Mouse (Mus musculus) midbrain, embryonic 13.5 days (tissue): ENCODE results near the gene Frmd5. TPM values are rescaled to one million over a fixed set of nuclear protein-coding genes. Genes with fewer than 3 reads are reported as not detected.

Experiments used
- ATAC-seq: fragments of 200-750 bp; cut with Nextera tagmentation; 2 replicates; pipeline ENCODE4 v1.8.0; 2017; ENCODE audit warnings: mild to moderate bottlenecking, moderate TSS enrichment, moderate library complexity
- H3K27ac ChIP-seq: fragments of 300-500 bp; sonication (generic); 2 replicates; pipeline ENCODE4 v1.5.1; 2015; ENCODE audit warnings: inconsistent platforms, mild to moderate bottlenecking, moderate library complexity
- H3K27me3 ChIP-seq: fragments of 300-500 bp; sonication (generic); 2 replicates; pipeline ENCODE4 v1.6.1; 2015; ENCODE audit warnings: mild to moderate bottlenecking, inconsistent platforms
- H3K36me3 ChIP-seq: fragments of 300-500 bp; sonication (generic); 2 replicates; pipeline ENCODE4 v1.6.1; 2015; ENCODE audit warnings: mild to moderate bottlenecking, inconsistent platforms
- H3K4me1 ChIP-seq: fragments of 300-500 bp; sonication (generic); replicated peaks from 2 replicates; pipeline ENCODE4 v1.6.1; 2015; ENCODE audit warnings: inconsistent platforms
- H3K4me2 ChIP-seq: fragments of 300-500 bp; sonication (generic); replicated peaks from 2 replicates; pipeline ENCODE4 v1.6.1; 2015; ENCODE audit warnings: moderate library complexity, mild to moderate bottlenecking, inconsistent platforms
- H3K4me3 ChIP-seq: fragments of 300-500 bp; sonication (generic); replicated peaks from 2 replicates; pipeline ENCODE4 v1.5.1; 2015; ENCODE audit warnings: mild to moderate bottlenecking, inconsistent platforms
- H3K9ac ChIP-seq: fragments of 300-500 bp; sonication (generic); replicated peaks from 2 replicates; pipeline ENCODE4 v1.6.1; 2015; ENCODE audit warnings: mild to moderate bottlenecking, inconsistent platforms
- H3K9me3 ChIP-seq: fragments of 300-500 bp; sonication (generic); 2 replicates; pipeline ENCODE4 v1.6.1; 2016; ENCODE audit warnings: mild to moderate bottlenecking, inconsistent platforms
- WGBS: fragments of 180-500 bp; shearing (Covaris S2); methylation state at CpG from one replicate; pipeline ENCODE4 v1.1.7; 2015; 5-methylcytosine and 5-hydroxymethylcytosine counted together
- polyA plus RNA-seq: library from polyadenylated mRNA; unstranded; fragments of >200 nt; fragmentation: Nextera tagmentation; extraction: Ambion mirVana; gene quantifications from 2 replicates; pipeline ENCODE4 v1.2.1, GENCODE M21; 2015

Frmd5 gene
- polyA plus RNA-seq, 1 experiment from 2014 or later: 31.6 TPM

GRCm38 (mm10) chr2:121610008-121610884, 196.6 kb downstream of the Frmd5 start:
- H3K4me1 ChIP-seq: peaks cover 36% of the 10 kb centered on the region
- no peaks in the 10 kb centered on the region for H3K27me3 ChIP-seq
- 0 out of 2 replicates have a peak, but pooled peaks have one; percentile 53 for ATAC-seq
- no peaks in the 10 kb centered on the region for H3K36me3 ChIP-seq
- H3K27ac ChIP-seq: peak overlapping the region; percentile 52
- H3K9ac ChIP-seq: 0 out of 2 replicates have a peak overlapping the region, but pooled peaks have one; percentile 1
- H3K4me2 ChIP-seq: no peak overlapping the region
- 52% methylated on average over 17 of the region's 17 CpGs for WGBS
- no peak overlapping the region for H3K4me3 ChIP-seq
- H3K9me3 ChIP-seq: no peaks in the 10 kb centered on the region

DNA sequence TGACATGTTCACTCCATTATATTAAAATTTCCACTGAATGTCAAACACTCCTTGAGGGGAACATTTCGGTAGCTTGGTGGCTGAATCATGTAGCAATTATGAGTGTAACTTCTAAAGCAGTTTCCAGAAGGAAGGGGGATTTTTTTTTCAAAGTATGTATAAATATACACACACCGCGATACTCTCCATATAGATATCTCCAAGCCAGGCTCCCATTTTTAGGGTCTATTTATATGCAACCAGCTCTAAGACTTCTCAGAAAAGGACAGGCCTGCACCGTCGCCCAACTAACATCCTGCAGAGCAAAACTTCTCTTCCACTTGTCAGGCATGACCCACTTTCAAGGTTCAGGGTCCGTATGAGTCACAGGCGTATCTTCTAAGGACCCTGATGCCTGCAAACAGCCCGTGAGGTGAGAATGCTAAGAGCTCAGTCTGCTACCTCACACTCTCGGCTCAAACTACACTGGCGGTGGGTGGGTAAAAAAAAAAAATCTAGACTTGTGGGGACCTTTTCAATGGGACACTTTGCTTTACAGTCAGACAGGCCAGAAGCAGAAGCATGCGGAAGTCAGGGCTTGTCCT, 197.7 kb downstream of the Frmd5 start:
- Histone ChIP-seq H3K4me2 (no peak overlapping the region), H3K9ac (no peak overlapping the region), H3K9me3 (no peaks in the 10 kb centered on the region), H3K4me1 (peaks cover 36% of the 10 kb centered on the region), H3K4me3 (no peak overlapping the region), H3K27ac (no peak overlapping the region), H3K27me3 (no peaks in the 10 kb centered on the region), H3K36me3 (no peaks in the 10 kb centered on the region)
- 93% methylated on average over 11 of the region's 11 CpGs for WGBS
- ATAC-seq: no peak

DNA sequence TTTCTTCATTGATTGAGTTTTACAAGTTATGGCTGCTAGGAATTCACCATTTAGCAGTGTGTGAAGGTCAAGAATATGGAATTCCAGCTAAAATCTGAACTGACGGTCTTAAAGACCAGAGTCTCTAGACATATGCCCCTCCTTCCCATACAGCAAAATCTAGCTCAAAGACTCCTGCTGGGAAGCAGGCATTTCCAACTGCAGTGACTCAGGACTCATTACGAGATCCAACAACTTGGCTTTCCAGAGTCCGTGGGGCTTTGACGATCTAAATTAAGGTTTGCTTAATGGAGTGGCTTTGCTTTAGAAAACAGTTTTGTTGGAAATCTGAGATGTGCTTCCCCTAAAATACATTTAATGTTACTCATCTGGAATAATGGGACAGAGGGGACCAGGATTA, 204.5 kb downstream of the Frmd5 start:
- ATAC-seq: no peak
- WGBS: 42% methylated on average over 4 of the region's 4 CpGs
- Histone ChIP-seq H3K27ac (no peak overlapping the region), H3K4me1 (0 out of 2 replicates have a peak, but pooled peaks cover 3% of the 10 kb centered on the region), H3K4me3 (no peak overlapping the region), H3K9me3 (no peaks in the 10 kb centered on the region), H3K27me3 (no peaks in the 10 kb centered on the region), H3K9ac (no peak overlapping the region), H3K4me2 (no peak overlapping the region), H3K36me3 (no peaks in the 10 kb centered on the region)

DNA sequence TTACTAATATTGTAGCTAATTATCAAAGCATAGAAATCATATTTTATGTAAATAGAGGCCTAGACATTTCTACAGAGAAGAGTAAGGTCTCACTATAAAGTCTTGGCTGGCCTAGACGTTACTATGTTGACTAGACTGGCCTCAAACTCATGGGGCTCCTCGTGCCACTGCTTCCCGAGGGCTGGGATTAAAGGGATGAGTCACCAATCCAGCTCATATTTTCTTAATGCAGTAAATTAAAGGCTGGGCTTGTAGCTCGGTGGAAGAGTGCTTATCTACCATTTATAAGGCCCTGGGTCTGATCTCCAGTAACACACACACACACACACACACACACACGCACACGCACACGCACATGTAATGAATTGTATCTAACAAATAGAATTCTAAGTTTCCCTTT, 205.3 kb downstream of the Frmd5 start:
- H3K36me3 ChIP-seq: no peaks in the 10 kb centered on the region
- 72% methylated on average over 7 of the region's 7 CpGs for WGBS
- 0 out of 2 replicates have a peak, but pooled peaks cover 3% of the 10 kb centered on the region for H3K4me1 ChIP-seq
- H3K4me2 ChIP-seq: no peak overlapping the region
- no peak overlapping the region for H3K9ac ChIP-seq
- ATAC-seq: no peak
- no peaks in the 10 kb centered on the region for H3K27me3 ChIP-seq
- no peak overlapping the region for H3K4me3 ChIP-seq
- no peaks in the 10 kb centered on the region for H3K9me3 ChIP-seq
- no peak overlapping the region for H3K27ac ChIP-seq

- 88% methylated on average over 8 of the region's 8 CpGs for WGBS
Observed at GRCm38 (mm10) chr2:121600736-121601135, 206.2 kb downstream of the Frmd5 start.

DNA sequence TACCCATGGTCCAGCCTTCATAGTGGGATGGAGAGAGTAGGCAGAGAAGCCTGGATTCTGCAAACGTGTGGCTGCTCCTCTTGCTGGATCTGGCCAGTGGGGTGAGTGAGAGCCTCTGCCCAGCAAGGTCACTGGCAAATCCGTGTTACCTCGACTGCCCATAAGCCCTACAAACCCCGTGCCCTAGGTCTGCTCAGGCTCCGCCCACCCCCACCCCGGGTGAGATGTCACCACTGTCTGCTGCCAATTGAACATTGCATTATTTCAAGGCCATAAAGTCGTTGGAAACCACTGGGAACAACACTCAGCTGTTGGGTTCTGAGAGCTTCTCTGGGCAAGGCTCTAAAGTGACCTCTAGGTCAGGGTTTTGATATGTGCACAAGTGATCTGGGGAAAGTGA, 208.6 kb downstream of the Frmd5 start:
- no peak for ATAC-seq
- 77% methylated on average over 7 of the region's 7 CpGs for WGBS
- Histone ChIP-seq H3K27me3 (no peaks in the 10 kb centered on the region), H3K4me2 (no peak overlapping the region), H3K9ac (no peak overlapping the region), H3K9me3 (no peaks in the 10 kb centered on the region), H3K4me1 (peaks cover 12% of the 10 kb centered on the region; the same call in 1 of the 2 replicates), H3K4me3 (no peak overlapping the region), H3K27ac (no peak overlapping the region), H3K36me3 (no peaks in the 10 kb centered on the region)

More at GRCm38 (mm10) chr2:121600736-121601135, 206.2 kb downstream of the Frmd5 start:
- no peak for ATAC-seq
- Histone ChIP-seq H3K27me3 (no peaks in the 10 kb centered on the region), H3K4me3 (no peak overlapping the region), H3K4me2 (no peak overlapping the region), H3K27ac (no peak overlapping the region), H3K36me3 (no peaks in the 10 kb centered on the region), H3K4me1 (0 out of 2 replicates have a peak, but pooled peaks cover 3% of the 10 kb centered on the region), H3K9ac (no peak overlapping the region), H3K9me3 (no peaks in the 10 kb centered on the region)

DNA sequence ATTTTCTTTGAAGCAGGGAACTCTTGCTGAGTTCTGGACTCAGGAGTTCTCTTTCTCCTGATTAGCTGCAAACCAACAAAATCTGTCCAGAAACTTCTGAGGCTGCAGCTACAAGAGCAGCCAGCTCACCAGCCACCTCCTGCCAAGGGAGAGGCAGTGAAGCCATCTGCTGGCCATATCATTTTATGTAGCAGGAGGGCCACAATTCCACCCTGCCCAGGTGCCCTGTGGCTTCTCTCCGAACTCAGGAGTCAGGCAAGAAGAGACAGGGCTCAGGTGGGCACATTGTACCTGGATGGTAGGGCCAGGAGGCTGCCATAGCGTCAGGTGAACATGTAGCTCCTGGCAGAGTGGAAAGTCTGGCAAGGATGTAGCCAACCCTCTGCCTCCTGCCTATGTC, 210.3 kb downstream of the Frmd5 start:
- no peak overlapping the region for H3K4me2 ChIP-seq
- WGBS: 89% methylated on average over 2 of the region's 2 CpGs
- no peak for ATAC-seq
- H3K4me1 ChIP-seq: peaks cover 9% of the 10 kb centered on the region; the same call in 1 of the 2 replicates
- H3K9ac ChIP-seq: no peak overlapping the region
- no peaks in the 10 kb centered on the region for H3K9me3 ChIP-seq
- H3K27ac ChIP-seq: no peak overlapping the region
- no peaks in the 10 kb centered on the region for H3K27me3 ChIP-seq
- H3K4me3 ChIP-seq: no peak overlapping the region
- H3K36me3 ChIP-seq: no peaks in the 10 kb centered on the region

GRCm38 (mm10) chr2:121594660-121595291, 212.1 kb downstream of the Frmd5 start:
- H3K9me3 ChIP-seq: no peaks in the 10 kb centered on the region
- H3K4me3 ChIP-seq: no peak overlapping the region
- no peak overlapping the region for H3K4me2 ChIP-seq
- no peaks in the 10 kb centered on the region for H3K36me3 ChIP-seq
- no peaks in the 10 kb centered on the region for H3K27me3 ChIP-seq
- no peak overlapping the region for H3K9ac ChIP-seq
- no peak for ATAC-seq
- 70% methylated on average over 8 of the region's 8 CpGs for WGBS
- H3K27ac ChIP-seq: no peak overlapping the region
- H3K4me1 ChIP-seq: peaks cover 9% of the 10 kb centered on the region; the same call in 1 of the 2 replicates

GRCm38 (mm10) chr2:121594131-121594530, 212.8 kb downstream of the Frmd5 start:
- no peak overlapping the region for H3K9ac ChIP-seq
- no peak overlapping the region for H3K4me2 ChIP-seq
- no peak for ATAC-seq
- WGBS: 60% methylated on average over 3 of the region's 3 CpGs
- H3K27ac ChIP-seq: no peak overlapping the region
- H3K9me3 ChIP-seq: no peaks in the 10 kb centered on the region
- no peaks in the 10 kb centered on the region for H3K27me3 ChIP-seq
- peaks cover 9% of the 10 kb centered on the region; the same call in 1 of the 2 replicates for H3K4me1 ChIP-seq
- no peaks in the 10 kb centered on the region for H3K36me3 ChIP-seq
- no peak overlapping the region for H3K4me3 ChIP-seq

DNA sequence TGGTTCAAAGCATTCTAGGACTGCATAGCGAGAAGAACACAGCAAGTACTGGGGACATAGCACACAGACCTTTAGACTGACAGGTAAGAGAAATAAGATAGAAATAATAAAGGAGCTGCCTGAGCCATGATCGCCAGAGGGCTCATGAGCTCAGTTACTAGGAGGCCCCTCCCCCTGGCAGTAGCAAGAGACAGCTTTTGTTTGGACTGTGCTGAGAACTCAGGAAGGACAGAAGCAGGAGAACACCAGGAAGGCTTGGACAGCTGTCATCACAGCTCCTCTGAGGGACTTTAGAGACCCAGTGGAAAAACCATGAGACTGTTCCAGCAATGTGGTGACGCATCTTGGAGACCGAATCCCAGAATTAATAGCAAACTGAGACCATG, 218.6 kb downstream of the Frmd5 start:
- peak overlapping the region; percentile 54 for H3K27ac ChIP-seq
- WGBS: 42% methylated on average over 4 of the region's 4 CpGs
- no peaks in the 10 kb centered on the region for H3K9me3 ChIP-seq
- no peak overlapping the region for H3K4me3 ChIP-seq
- H3K9ac ChIP-seq: peak overlapping the region; percentile 4; the same call in 1 of the 2 replicates
- H3K36me3 ChIP-seq: 0 out of 2 replicates have a peak, but pooled peaks cover 7% of the 10 kb centered on the region
- ATAC-seq: peak; percentile 53; the same call in 1 of the 2 replicates
- H3K4me2 ChIP-seq: no peak overlapping the region
- peaks cover 13% of the 10 kb centered on the region for H3K27me3 ChIP-seq
- peaks cover 17% of the 10 kb centered on the region for H3K4me1 ChIP-seq

DNA sequence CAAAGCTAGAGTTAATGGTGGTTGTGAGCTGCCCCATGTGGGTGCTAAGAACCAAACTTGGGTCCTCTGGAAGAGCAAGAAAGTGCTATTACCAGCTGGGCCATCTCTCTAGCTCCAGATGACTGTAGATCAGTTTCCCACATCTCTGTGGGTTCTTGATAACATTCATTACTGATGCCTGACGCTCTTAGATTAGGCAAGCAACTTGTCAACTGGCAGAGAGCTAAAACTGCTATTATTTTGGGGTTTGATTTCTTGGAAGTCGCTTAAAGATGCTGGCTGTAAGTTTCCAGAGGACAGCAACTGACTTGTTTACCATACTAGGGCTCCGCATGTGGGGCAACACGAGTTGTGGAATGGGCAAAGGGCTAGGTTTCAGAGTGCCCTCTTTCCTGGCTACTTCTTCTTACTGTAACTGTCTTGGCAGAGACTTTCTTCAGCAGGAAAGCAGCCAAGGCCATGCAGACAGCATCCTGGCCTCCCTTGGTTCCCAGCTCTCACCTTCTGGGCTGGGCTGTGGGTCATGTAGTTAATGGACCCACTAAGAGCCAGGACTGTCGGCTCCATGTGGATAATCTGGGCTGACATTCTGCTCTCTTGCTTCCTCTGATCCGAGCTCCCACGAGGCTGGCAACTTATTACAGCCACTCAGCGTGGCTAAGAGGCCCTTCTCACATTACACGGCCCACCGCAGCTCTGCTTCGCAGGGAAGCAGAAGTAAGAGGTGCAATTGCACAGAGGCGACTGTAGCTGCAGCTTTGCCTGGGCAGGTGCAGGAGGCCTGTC, 219.2 kb downstream of the Frmd5 start:
- Histone ChIP-seq H3K9ac (peak overlapping the region; percentile 4; the same call in 1 of the 2 replicates), H3K27me3 (peaks cover 13% of the 10 kb centered on the region), H3K36me3 (0 out of 2 replicates have a peak, but pooled peaks cover 7% of the 10 kb centered on the region), H3K27ac (peak overlapping the region; percentile 54), H3K4me2 (no peak overlapping the region), H3K4me3 (no peak overlapping the region), H3K4me1 (peaks cover 17% of the 10 kb centered on the region), H3K9me3 (no peaks in the 10 kb centered on the region)
- ATAC-seq: peak; percentile 56; the same call in 1 of the 2 replicates
- WGBS: 33% methylated on average over 12 of the region's 12 CpGs
